Comparison of ENCODE assay signal across 18 mouse cellular contexts in the genomic region with DNA sequence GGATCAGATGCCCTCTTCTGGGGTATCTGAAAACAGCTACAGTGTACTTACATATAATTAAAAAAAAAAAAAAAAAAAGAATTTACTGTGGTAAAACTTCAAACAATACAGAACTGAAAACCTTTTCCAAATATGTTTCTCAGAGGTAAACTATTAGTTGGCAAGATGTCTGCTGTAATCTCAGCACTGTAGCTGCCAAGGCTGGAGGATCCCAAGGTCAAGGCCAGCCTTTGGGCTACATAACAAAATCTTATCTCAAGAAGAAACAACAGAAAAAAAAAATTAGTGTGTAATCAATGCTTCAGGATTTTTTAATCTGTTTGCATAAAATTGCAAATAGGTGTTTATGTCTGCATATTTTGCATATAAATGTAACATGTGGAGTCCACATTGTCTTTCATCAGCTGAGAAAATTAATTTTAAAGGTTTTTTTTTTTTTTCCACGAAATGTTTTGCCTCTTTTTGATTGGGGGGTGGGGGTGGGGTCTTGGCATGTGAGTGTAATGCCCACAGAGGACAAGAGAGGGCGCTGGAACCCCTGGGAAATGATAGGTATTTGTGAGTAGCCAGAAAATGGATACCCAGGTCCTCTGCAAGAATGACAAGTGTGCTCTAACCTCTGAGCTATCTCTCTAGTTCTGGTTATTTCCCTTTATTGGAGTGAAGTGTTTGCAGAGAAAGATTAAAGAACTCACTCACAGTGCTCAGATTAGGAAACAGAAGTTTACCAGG. TPM values are rescaled to one million over a fixed set of nuclear protein-coding genes. Genes with fewer than 3 reads are reported as not detected.
A peak's percentile ranks its signal among the peaks of the same experiment; 100 is the strongest.
DNase-seq lines count a peak whose midpoint lies in the region; ATAC-seq and TF ChIP-seq lines count a peak whose summit lies in the region.
"Had no signal": no experiment of that assay in that cellular context is flagged by ENCODE, and none has a peak within 500 bp of the region (broad histone marks: within the 10 kb centered on the region; RNA-seq: fewer than 3 reads in every experiment).

No protein-coding gene starts in this region.

- peak; percentile 5; the same call in 1 of the 2 replicates for TF ChIP-seq RAD21 in MEL (IDR thresholded peaks at IDR 0.05; ENCODE audit: low read depth, low read length)

- H3K9ac ChIP-seq in hindbrain, postnatal 0 days (replicated peaks; ENCODE audit: low read length): no peak overlapping the region
- no peak overlapping the region for H3K9ac ChIP-seq in hindbrain, embryonic 14.5 days
- no peak overlapping the region for H3K9ac ChIP-seq in MEL (ENCODE audit: control insufficient read depth, low read depth, low read length, poor library complexity, severe bottlenecking)
- no peak overlapping the region for H3K9ac ChIP-seq in midbrain, embryonic 13.5 days (replicated peaks)
- H3K9ac ChIP-seq: embryonic facial prominence, embryonic 13.5 days; hindbrain, embryonic 12.5 days; limb, embryonic 12.5 days; neural tube, embryonic 12.5 days had no signal

- peak; percentile 39 for TF ChIP-seq CTCF in hindbrain, postnatal 0 days (IDR thresholded peaks at IDR 0.05; ENCODE audit: low read depth)
- peak; percentile 53 to 57 (median 55) for TF ChIP-seq CTCF in MEL (IDR thresholded peaks at IDR 0.05 in 2 of 3, conservative IDR thresholded peaks at IDR 0.05 in 1 of 3; ENCODE audit: control insufficient read depth in 1 of 3, insufficient read depth in 1 of 3, low read depth in 2 of 3, low read length in 3 of 3, poor library complexity in 1 of 3, severe bottlenecking in 1 of 3)

- H3K27ac ChIP-seq in hindbrain, postnatal 0 days: no peak overlapping the region
- H3K27ac ChIP-seq in hindbrain, embryonic 14.5 days: no peak overlapping the region
- no peak overlapping the region for H3K27ac ChIP-seq in MEL (ENCODE audit: control insufficient read depth, low read depth, low read length)
- no peak overlapping the region for H3K27ac ChIP-seq in midbrain, embryonic 13.5 days
- H3K27ac ChIP-seq: embryonic facial prominence, embryonic 13.5 days; hindbrain, embryonic 12.5 days; limb, embryonic 12.5 days; neural tube, embryonic 12.5 days had no signal

- H3K4me3 ChIP-seq in hindbrain, postnatal 0 days (ENCODE audit: low read length): no peak overlapping the region
- no peak overlapping the region for H3K4me3 ChIP-seq in hindbrain, embryonic 14.5 days (replicated peaks; ENCODE audit: low read length)
- no peak overlapping the region for H3K4me3 ChIP-seq in MEL (ENCODE audit: control insufficient read depth in 1 of 2, insufficient read depth in 1 of 2, low read depth in 2 of 2, low read length in 2 of 2)
- H3K4me3 ChIP-seq in midbrain, embryonic 13.5 days (replicated peaks): no peak overlapping the region
- H3K4me3 ChIP-seq: embryonic facial prominence, embryonic 13.5 days; hindbrain, embryonic 12.5 days; limb, embryonic 12.5 days; neural tube, embryonic 12.5 days had no signal

- TF ChIP-seq POLR2A in MEL (IDR thresholded peaks at IDR 0.05; ENCODE audit: control insufficient read depth in 1 of 2, insufficient read depth in 1 of 2, low read depth in 1 of 2, low read length in 2 of 2, poor library complexity in 1 of 2): no peak

- H3K79me2 ChIP-seq in MEL (ENCODE audit: control insufficient read depth, insufficient read depth, low read length, poor library complexity): peaks cover 7% of the 10 kb centered on the region; the same call in 1 of the 2 replicates

- no peak overlapping the region for H3K4me2 ChIP-seq in hindbrain, postnatal 0 days (ENCODE audit: low read depth, low read length)
- H3K4me2 ChIP-seq in hindbrain, embryonic 14.5 days (replicated peaks): no peak overlapping the region
- H3K4me2 ChIP-seq in midbrain, embryonic 13.5 days (replicated peaks): no peak overlapping the region
- H3K4me2 ChIP-seq: embryonic facial prominence, embryonic 13.5 days; hindbrain, embryonic 12.5 days; limb, embryonic 12.5 days; neural tube, embryonic 12.5 days had no signal

- no peak for ATAC-seq in hindbrain, postnatal 0 days
- no peak for ATAC-seq in hindbrain, embryonic 14.5 days (ENCODE audit: low FRiP score)
- no peak for ATAC-seq in midbrain, embryonic 13.5 days
- ATAC-seq: Patski had no signal

- no peak for TF ChIP-seq EP300 in MEL (IDR thresholded peaks at IDR 0.05; ENCODE audit: low read depth in 1 of 2, low read length in 2 of 2)

- no peaks in the 10 kb centered on the region for H3K27me3 ChIP-seq in hindbrain, postnatal 0 days (ENCODE audit: insufficient read depth, low read length)
- H3K27me3 ChIP-seq in hindbrain, embryonic 14.5 days (ENCODE audit: control insufficient read depth, insufficient read depth, low read length): no peaks in the 10 kb centered on the region
- no peaks in the 10 kb centered on the region for H3K27me3 ChIP-seq in MEL (ENCODE audit: control insufficient read depth in 1 of 2, insufficient read depth in 2 of 2, low read length in 2 of 2)
- H3K27me3 ChIP-seq in midbrain, embryonic 13.5 days: no peaks in the 10 kb centered on the region
- H3K27me3 ChIP-seq: embryonic facial prominence, embryonic 13.5 days; hindbrain, embryonic 12.5 days; limb, embryonic 12.5 days; neural tube, embryonic 12.5 days; Patski had no signal

- 40% methylated on average over 2 of the region's 2 CpGs for WGBS in hindbrain, postnatal 0 days
- 47% methylated on average over 2 of the region's 2 CpGs for WGBS in hindbrain, embryonic 14.5 days
- 59% methylated on average over 2 of the region's 2 CpGs for WGBS in midbrain, embryonic 13.5 days

- DNase-seq in hindbrain, postnatal 0 days (ENCODE audit: low spot score): no peak
- no peak for DNase-seq in hindbrain, embryonic 14.5 days (ENCODE audit: low spot score)
- peak; percentile 43 for DNase-seq in ovary, adult 18-20 months (ENCODE audit: low spot score)
- DNase-seq in ovary, postnatal 14 days (ENCODE audit: low spot score): no peak
- peak; percentile 50 for DNase-seq in MEL (ENCODE audit: low read depth, low spot score)
- DNase-seq in induced T-regulatory cell, adult 2 months (ENCODE audit: low read depth): peak; percentile 51
- DNase-seq in left cerebral cortex, adult 18-20 months (ENCODE audit: low spot score in 2 of 2): no peak
- DNase-seq: cerebellum, adult 11 months; heart, adult 18-20 months; right cerebral cortex, postnatal 14 days had no signal

- H3K36me3 ChIP-seq in hindbrain, postnatal 0 days (ENCODE audit: insufficient read depth, low read length): peaks cover 92% of the 10 kb centered on the region
- H3K36me3 ChIP-seq in hindbrain, embryonic 14.5 days (replicated peaks; ENCODE audit: control insufficient read depth, insufficient read depth): peaks cover 99% of the 10 kb centered on the region
- peaks cover 0 to 78% of the 10 kb centered on the region in 2 experiments; a peak in 3 of 4 replicates for H3K36me3 ChIP-seq in MEL (ENCODE audit: control insufficient read depth in 1 of 2, insufficient read depth in 2 of 2, low read length in 2 of 2)
- H3K36me3 ChIP-seq in midbrain, embryonic 13.5 days: peaks cover 99% of the 10 kb centered on the region

- H3K9me3 ChIP-seq in hindbrain, postnatal 0 days (ENCODE audit: low read length): no peaks in the 10 kb centered on the region
- H3K9me3 ChIP-seq in hindbrain, embryonic 14.5 days (ENCODE audit: control insufficient read depth, low read length): no peaks in the 10 kb centered on the region
- H3K9me3 ChIP-seq in MEL (replicated peaks; ENCODE audit: insufficient read depth, low read length): no peaks in the 10 kb centered on the region
- no peaks in the 10 kb centered on the region for H3K9me3 ChIP-seq in midbrain, embryonic 13.5 days
- H3K9me3 ChIP-seq: embryonic facial prominence, embryonic 13.5 days; hindbrain, embryonic 12.5 days; limb, embryonic 12.5 days; neural tube, embryonic 12.5 days had no signal

- no peaks in the 10 kb centered on the region for H3K4me1 ChIP-seq in hindbrain, postnatal 0 days (ENCODE audit: insufficient read depth, low read length)
- no peaks in the 10 kb centered on the region for H3K4me1 ChIP-seq in hindbrain, embryonic 14.5 days (replicated peaks; ENCODE audit: control insufficient read depth, insufficient read depth, low read length)
- H3K4me1 ChIP-seq in MEL (ENCODE audit: control insufficient read depth in 1 of 2, insufficient read depth in 2 of 2, low read length in 2 of 2): no peaks in the 10 kb centered on the region
- H3K4me1 ChIP-seq in midbrain, embryonic 13.5 days (replicated peaks): no peaks in the 10 kb centered on the region
- H3K4me1 ChIP-seq: embryonic facial prominence, embryonic 13.5 days; hindbrain, embryonic 12.5 days; limb, embryonic 12.5 days; neural tube, embryonic 12.5 days had no signal

RNA-seq across cellular contexts. Expression of gene Aars, which starts 11.2 kb away (rescaled TPM):
- 97.9 and 99.5 TPM in 2 replicates for total RNA-seq in hindbrain, postnatal 0 days (2014; rRNA removed)
- polyA plus RNA-seq in hindbrain, postnatal 0 days (2015; fragmentation: Nextera tagmentation; extraction: Ambion mirVana): 74.3 and 82.2 TPM in 2 replicates
- polyA plus RNA-seq in hindbrain, embryonic 14.5 days (2014; fragmentation: Nextera tagmentation; extraction: Ambion mirVana): 79.2 and 91.1 TPM in 2 replicates
- 106 and 132 TPM in 2 replicates for total RNA-seq in MEL (2012; rRNA removed)
- 100 to 1,000 TPM in 1 of 2 experiments, 10 to 100 TPM in 1; 25.1 to 162 TPM for polyA plus RNA-seq in MEL (2012; ENCODE audit: insufficient read depth in 1 of 2, insufficient read length in 2 of 2, low read depth in 1 of 2, low replicate concordance in 2 of 2, missing spikeins in 1 of 2)
- total RNA-seq in left cerebral cortex, adult 18-20 months (2021): 100 to 1,000 TPM in 1 of 2 experiments, 10 to 100 TPM in 1; 94.0 to 102 TPM
- polyA plus RNA-seq in midbrain, embryonic 13.5 days (2015; fragmentation: Nextera tagmentation; extraction: Ambion mirVana): 71.9 and 73.8 TPM in 2 replicates

RNA-seq across cellular contexts. Expression of gene Exosc6, which starts 12.0 kb away (rescaled TPM):
- 11.8 TPM in 1 of 2 replicates, not detected in the other for total RNA-seq in hindbrain, postnatal 0 days (2014; rRNA removed)
- polyA plus RNA-seq in hindbrain, postnatal 0 days (2015; fragmentation: Nextera tagmentation; extraction: Ambion mirVana): not detected in 2 replicates
- polyA plus RNA-seq in hindbrain, embryonic 14.5 days (2014; fragmentation: Nextera tagmentation; extraction: Ambion mirVana): not detected in 2 replicates
- total RNA-seq in MEL (2012; rRNA removed): 19.2 and 26.4 TPM in 2 replicates
- polyA plus RNA-seq in MEL (2012; ENCODE audit: insufficient read depth in 1 of 2, insufficient read length in 2 of 2, low read depth in 1 of 2, low replicate concordance in 2 of 2, missing spikeins in 1 of 2): 1 to 10 TPM in 1 of 2 experiments, not detected in 1; 8.0 TPM
- total RNA-seq in left cerebral cortex, adult 18-20 months (2021): not detected
- polyA plus RNA-seq in midbrain, embryonic 13.5 days (2015; fragmentation: Nextera tagmentation; extraction: Ambion mirVana): not detected in 2 replicates
- total RNA-seq: heart, adult 18-20 months had no signal
- polyA plus RNA-seq: Patski; stomach, embryonic 16.5 days had no signal

RNA-seq across cellular contexts. Expression of gene Ddx19b, which starts 12.6 kb away (rescaled TPM):
- total RNA-seq in hindbrain, postnatal 0 days (2014; rRNA removed): 12.8 and 13.1 TPM in 2 replicates
- 5.4 and 5.8 TPM in 2 replicates for polyA plus RNA-seq in hindbrain, postnatal 0 days (2015; fragmentation: Nextera tagmentation; extraction: Ambion mirVana)
- 8.1 and 9.1 TPM in 2 replicates for polyA plus RNA-seq in hindbrain, embryonic 14.5 days (2014; fragmentation: Nextera tagmentation; extraction: Ambion mirVana)
- 17.8 and 18.1 TPM in 2 replicates for total RNA-seq in MEL (2012; rRNA removed)
- 100 to 1,000 TPM in 1 of 2 experiments, 10 to 100 TPM in 1; 18.6 to 112 TPM for polyA plus RNA-seq in MEL (2012; ENCODE audit: insufficient read depth in 1 of 2, insufficient read length in 2 of 2, low read depth in 1 of 2, low replicate concordance in 2 of 2, missing spikeins in 1 of 2)
- total RNA-seq in left cerebral cortex, adult 18-20 months (2021): 10 to 100 TPM; 21.2 to 22.5 TPM
- polyA plus RNA-seq in midbrain, embryonic 13.5 days (2015; fragmentation: Nextera tagmentation; extraction: Ambion mirVana): 8.9 and 9.2 TPM in 2 replicates

RNA-seq across cellular contexts. Expression of gene Ddx19a, which starts 46.6 kb away (rescaled TPM):
- 30.9 and 35.1 TPM in 2 replicates for total RNA-seq in hindbrain, postnatal 0 days (2014; rRNA removed)
- polyA plus RNA-seq in hindbrain, postnatal 0 days (2015; fragmentation: Nextera tagmentation; extraction: Ambion mirVana): 10.8 and 10.9 TPM in 2 replicates
- 13.0 and 13.3 TPM in 2 replicates for polyA plus RNA-seq in hindbrain, embryonic 14.5 days (2014; fragmentation: Nextera tagmentation; extraction: Ambion mirVana)
- 17.0 and 17.3 TPM in 2 replicates for total RNA-seq in MEL (2012; rRNA removed)
- 100 to 1,000 TPM in 1 of 2 experiments, 10 to 100 TPM in 1; 59.0 to 168 TPM for polyA plus RNA-seq in MEL (2012; ENCODE audit: insufficient read depth in 1 of 2, insufficient read length in 2 of 2, low read depth in 1 of 2, low replicate concordance in 2 of 2, missing spikeins in 1 of 2)
- total RNA-seq in left cerebral cortex, adult 18-20 months (2021): 10 to 100 TPM; 25.9 to 28.7 TPM
- polyA plus RNA-seq in midbrain, embryonic 13.5 days (2015; fragmentation: Nextera tagmentation; extraction: Ambion mirVana): 13.5 and 14.4 TPM in 2 replicates

RNA-seq across cellular contexts. Expression of gene Clec18a, which starts 48.1 kb away (rescaled TPM):
- not detected in 2 replicates for total RNA-seq in hindbrain, postnatal 0 days (2014; rRNA removed)
- 0.55 and 0.58 TPM in 2 replicates for polyA plus RNA-seq in hindbrain, postnatal 0 days (2015; fragmentation: Nextera tagmentation; extraction: Ambion mirVana)
- 0.44 and 0.73 TPM in 2 replicates for polyA plus RNA-seq in hindbrain, embryonic 14.5 days (2014; fragmentation: Nextera tagmentation; extraction: Ambion mirVana)
- not detected in 2 replicates for total RNA-seq in MEL (2012; rRNA removed)
- not detected for polyA plus RNA-seq in MEL (2012; ENCODE audit: insufficient read depth in 1 of 2, insufficient read length in 2 of 2, low read depth in 1 of 2, low replicate concordance in 2 of 2, missing spikeins in 1 of 2)
- 1 to 10 TPM; 3.6 to 5.5 TPM for total RNA-seq in left cerebral cortex, adult 18-20 months (2021)
- 0.23 and 0.30 TPM in 2 replicates for polyA plus RNA-seq in midbrain, embryonic 13.5 days (2015; fragmentation: Nextera tagmentation; extraction: Ambion mirVana)
- total RNA-seq: megakaryocyte, adult 5-6 weeks had no signal
- polyA plus RNA-seq: stomach, embryonic 16.5 days had no signal

Comparison
In these comparisons a context has a peak if more than half of its experiments do, and no peak if none do; other contexts are left out.
1. DNase-seq: peak in ovary, adult 18-20 months (single experiment), MEL (single experiment) and induced T-regulatory cell, adult 2 months (single experiment); none in hindbrain, postnatal 0 days (single experiment), hindbrain, embryonic 14.5 days (single experiment), ovary, postnatal 14 days (single experiment) and left cerebral cortex, adult 18-20 months (0 of 2).